Mouse (Mus musculus): ENCODE data around the gene Hoxa2.

Gene Hoxa2

DNA sequence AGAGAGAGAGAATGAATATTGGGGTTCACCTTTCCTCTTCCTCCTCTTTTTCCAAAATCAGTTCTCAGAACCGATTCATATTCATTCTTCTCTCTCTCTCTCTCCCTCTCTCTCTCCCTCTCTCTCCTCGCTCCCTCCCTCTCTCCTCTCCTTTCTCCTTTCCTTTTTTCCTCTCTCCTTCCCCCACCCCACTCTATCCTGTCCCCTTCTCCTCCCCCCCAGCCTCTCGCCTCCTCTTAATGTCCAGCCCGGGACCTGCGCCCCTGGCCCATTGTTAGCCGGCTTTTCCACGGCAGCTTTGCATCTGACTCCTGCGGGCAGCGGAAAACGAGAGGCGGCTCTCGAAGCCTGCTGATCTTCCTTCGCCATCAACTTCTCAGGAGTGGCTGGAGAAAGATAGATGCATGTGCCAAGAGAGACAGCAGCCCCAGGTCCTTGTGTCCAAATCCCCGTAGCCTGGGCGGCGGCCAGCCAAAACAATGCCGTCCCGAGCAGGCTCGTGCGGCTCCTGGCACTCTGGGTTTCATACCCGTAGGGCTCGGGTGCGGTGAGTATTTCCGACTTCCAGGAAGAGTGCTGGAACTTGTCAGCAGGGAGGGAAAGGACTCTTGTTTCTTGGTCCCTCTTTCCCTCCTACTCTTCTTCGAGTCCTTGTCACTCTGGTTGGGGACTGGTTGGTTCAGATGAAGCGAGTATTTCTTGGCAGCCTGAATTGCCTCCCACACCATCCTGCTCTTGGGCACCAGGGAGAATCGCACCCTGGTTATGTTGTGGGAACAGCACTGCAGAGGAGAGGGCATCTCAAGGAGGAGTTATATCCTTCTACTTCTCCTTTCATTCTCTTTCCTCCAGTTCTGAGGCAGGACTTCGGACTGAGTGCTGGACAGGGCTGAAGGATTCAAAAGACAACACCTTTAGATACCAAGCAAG, 1.1 kb upstream of the Hoxa2 start:
- DNase-seq (ENCODE audit: low spot score in 2 of 2): peak in 1 of 2 experiments; percentile 20

DNA sequence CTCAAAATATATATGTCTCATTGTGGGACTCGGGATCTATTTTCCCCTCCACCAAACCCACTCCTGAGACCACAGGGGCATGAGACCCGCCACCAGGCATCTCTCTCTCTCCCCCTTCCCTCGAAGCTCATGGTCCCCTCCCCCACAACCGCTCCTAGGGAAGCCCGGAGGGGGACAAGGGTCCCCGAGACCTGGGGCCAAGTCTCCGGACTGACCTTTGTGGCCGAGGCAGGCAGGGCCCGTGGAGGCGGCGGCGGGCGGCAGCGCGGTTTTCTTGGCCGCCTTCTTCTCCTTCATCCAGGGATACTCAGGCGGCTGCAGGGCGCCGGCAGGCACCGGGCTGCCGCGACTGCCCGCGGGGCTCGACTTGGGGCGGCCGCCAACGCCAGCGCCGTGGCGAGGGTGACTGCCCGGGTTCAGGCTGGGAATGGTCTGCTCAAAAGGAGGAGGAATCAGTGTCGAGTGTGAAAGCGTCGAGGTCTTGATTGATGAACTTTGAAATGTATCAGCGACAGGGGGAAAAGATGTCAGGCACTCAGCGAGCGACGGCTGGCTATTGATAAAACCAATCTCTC, 493 bp downstream of the Hoxa2 start:
- DNase-seq (ENCODE audit: low spot score in 2 of 2): peak in 1 of 2 experiments; percentile 20

DNA sequence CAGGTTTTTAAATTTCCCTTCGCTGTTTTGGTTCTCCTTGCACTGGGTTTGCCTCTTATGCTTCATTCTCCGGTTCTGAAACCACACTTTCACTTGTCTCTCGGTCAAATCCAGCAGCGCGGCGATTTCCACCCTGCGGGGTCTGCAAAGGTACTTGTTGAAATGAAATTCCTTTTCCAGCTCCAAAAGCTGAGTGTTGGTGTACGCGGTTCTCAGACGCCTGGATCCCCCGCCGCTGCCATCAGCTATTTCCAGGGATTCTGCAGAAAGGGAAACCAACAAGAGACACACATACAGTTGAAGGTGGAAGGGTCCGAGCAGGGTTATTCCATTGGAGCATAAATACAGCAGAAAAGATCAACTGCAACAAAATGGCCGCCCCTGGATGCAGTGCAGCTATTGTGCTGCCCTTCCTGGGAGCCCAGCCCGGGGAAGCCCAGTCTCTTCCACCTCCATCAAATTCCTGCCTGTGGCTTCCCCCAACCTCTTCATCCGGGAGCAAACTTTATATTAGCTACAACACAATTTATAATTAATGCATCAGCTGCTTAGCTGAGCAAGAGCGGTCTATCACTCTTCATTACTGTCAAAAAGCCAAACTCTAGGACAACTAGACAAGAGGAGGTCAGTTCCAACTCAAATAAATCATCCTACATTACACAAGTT, 1.1 kb downstream of the Hoxa2 start:
- peak in 1 of 2 experiments; percentile 21 for DNase-seq (ENCODE audit: low spot score in 2 of 2)

DNA sequence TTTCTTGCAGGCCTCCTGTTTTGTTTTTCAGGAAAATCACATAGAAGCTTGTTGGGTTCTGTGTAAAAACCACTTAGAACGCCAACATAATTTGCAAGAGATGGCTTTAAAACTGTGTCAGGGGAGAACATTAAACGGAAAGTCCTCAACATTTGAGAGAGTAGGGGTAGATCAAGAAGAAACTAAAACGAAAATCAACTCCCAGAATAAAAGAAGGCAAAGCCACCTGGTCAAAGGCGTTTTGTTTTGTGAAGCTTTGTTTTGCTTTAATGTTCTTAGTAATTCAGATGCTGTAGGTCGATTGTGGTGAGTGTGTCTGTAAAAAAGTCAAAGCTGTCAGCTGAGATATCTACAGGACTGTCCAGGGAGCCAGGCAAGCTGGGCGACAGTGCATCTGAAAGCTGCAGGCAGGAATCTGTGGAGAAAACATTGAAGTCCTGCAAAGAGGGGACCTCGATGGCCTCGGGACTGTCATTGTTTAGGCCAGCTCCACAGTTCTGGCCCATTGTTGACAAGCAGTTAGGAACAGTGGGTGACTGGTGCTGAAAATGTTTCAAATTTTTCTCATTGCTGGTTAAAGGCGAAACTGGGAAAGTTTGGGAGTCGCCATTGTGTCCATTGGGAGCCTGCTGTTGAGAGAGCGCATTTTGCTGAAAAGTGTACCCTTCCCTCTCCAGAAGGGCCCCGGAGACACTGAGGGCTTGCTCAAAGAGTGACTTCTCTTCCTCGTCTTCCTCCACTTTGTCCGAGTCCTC, 1.8 kb downstream of the Hoxa2 start:
- DNase-seq (ENCODE audit: low spot score in 2 of 2): peak in 1 of 2 experiments; percentile 15

DNA sequence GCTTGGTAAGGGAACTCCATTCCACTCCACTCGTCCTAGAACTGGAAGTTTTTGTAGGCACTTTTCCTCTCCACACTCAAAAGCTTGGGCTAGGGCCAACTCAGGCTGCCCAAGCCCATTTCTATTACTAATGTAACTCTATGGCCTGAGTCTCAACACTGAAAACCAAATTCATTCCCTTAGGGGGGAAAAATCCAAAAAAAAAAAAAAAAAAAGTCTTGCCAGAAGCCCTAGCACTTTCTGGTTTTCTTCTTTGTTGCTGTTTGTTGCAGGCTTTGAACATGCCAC, 2.6 kb downstream of the Hoxa2 start:
- no peak for DNase-seq (ENCODE audit: low spot score in 2 of 2)

DNA sequence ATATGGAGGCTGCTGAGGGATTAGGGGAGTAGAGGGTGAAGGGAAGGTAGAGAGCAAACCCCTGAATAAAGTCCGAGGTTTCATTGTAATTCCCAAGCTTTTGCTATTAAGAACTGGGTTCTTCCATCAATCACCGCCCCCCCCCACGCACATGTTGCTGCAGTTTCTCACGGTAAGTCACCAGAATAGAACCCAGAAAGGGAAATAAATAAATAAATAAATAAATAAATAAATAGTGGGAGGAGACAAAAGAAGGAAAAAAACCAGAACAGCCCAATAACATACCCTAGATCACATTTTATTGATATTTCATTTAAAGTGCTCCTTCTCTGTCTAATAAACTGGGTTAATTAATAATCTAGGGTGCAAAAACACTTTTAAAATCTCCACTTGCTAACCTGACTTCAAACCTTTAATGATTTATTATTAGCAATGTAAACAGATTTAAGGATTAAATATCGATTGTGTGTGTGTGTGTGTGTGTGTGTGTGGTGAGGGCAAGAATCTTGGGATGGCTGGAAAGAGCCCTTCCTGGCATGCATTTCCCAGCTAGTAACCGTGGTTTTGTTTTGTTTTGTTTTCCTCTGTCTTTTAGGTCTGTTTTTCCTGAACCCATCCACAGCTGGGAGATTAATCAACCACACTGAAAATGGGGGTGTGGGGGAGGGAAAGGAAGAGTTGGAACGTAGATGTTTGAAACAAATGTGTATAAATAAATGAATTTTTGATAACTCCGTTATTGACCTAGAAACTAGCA, 3.1 kb downstream of the Hoxa2 start:
- peak in 1 of 2 experiments; percentile 15 for DNase-seq (ENCODE audit: low spot score in 2 of 2)

DNA sequence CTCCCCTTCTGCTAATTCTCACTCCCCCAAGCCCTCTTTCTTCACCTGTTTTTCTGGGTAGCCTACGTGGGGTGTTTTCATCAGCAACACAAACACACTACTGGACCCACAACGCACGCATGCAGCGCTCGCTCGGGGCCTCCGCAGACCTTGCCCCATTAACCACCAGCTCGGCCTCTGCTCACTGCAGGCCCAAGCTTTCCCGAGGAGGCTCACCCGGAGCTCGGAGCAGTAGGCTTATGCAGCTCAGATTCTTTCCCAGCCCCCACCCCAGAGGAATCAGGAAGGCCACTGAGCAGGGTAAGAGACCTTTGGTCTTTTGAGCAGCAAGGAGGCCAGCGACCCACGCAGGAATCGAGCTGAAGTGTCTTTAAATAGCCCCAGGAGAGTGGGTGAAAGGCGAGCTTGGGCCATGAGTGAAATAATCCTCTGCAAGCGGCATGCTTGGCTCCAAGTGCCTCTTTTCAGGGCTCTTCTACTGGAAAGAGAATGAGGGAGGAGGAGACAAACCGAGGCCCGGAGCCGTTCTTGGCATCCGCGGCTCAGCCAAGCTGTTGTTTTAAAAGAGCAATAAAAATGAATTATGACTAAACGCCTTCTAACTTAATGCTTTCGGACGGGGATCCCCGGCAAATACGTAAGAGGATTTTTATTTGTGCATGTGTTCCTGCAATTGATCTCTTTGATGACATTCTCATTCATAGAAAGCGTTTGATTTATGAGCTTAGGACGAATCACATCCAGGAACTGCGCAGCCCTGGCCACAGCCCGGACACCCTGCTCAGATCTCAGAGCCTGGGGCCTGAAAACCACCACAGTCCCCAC, 3.9 kb downstream of the Hoxa2 start:
- DNase-seq (ENCODE audit: low spot score in 2 of 2): peak in 1 of 2 experiments; percentile 19

DNA sequence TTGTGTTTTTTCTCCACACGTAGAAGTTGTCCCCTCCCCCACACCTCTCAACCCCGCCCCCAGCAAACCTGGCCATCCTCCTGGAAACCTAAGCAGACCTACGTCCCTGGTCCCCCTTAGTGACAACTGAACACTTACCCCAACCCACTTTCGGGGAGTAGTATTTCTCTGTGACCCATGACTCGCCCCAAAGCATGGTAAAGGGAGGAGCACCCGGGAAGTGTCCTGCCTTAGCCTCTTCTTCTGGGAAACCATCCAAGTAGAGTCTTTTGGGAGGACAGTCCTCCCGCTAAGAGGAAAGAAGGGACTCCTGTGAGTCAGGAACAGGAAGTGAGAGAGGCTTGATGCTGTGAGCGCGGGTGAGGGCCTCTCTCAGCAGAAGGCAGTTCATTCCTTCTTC, 4.7 kb downstream of the Hoxa2 start:
- peak in 1 of 2 experiments; percentile 15 for DNase-seq (ENCODE audit: low spot score in 2 of 2)

DNA sequence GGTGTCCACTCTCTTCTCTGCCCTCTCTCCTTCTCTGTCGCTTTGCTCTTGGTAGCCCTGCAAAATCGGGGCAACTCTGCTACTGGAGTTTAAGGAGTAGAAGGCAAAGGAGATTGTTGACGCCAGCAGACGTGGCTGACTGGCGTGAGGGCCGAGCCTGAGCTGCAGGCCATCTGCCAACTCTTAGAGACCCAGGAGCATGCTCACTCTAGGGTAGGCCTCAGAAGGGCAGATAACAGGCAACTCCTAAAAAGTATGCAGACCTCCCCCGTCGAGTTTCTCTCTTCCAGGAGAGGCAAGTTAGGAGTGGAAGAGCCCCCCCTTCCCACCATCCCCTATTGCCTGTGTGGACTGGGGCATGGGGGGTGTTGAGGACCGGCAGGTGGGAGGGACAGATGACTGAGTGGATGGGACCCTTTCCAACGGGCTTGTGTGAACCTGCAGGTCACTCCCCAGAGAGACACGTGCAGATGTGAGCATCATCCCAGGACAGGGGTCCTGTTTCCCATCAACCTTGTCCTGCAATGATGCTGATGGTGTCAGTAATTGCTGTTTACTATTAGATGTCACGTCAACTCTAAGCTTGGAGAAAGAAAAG, 5.4 kb downstream of the Hoxa2 start:
- peak in 1 of 2 experiments; percentile 21 for DNase-seq (ENCODE audit: low spot score in 2 of 2)

DNA sequence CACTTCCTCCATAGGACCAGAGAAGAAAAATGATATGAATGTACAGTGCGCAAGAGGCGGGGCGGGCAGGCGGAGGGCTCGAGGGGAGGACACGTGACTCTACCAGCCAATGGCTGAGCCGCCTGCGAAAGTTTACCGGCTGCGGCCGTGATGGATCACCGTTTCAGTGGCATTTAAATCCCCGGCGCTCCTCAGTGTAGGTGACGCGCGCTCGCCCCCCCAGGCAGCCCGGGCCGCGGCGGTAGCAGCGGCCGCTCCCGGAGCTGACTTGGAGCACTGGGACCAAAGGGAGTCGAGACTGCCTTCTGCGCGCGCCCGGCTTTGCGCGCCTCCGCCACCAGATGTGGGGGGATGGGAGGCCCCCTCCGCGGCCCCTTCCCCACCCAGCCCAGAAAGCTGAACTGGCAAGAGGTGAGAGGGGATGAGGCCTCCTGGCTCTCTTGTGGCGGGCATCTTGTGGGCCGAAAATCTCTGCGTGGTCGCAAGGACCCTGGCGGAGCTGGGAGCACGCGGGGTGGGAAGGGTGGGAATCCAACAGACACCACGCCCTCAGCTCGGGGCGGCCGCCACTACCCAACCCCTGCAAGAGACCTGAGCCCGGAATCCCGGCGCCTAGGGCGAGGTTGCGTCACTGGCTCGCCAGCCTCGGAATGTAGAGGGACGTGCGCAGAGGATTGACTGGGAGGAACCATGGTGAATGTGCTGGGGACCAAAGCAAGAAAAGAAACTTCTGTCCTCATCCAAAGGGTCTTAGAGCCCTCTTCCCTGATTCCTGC, 6.2 kb downstream of the Hoxa2 start, which contains the start of gene Hoxa1:
Gene Hoxa1, minus strand, starts transcription at position 42 of the 776 bp plus-strand sequence.
- DNase-seq (ENCODE audit: low spot score in 2 of 2): peak in 1 of 2 experiments; percentile 24

DNA sequence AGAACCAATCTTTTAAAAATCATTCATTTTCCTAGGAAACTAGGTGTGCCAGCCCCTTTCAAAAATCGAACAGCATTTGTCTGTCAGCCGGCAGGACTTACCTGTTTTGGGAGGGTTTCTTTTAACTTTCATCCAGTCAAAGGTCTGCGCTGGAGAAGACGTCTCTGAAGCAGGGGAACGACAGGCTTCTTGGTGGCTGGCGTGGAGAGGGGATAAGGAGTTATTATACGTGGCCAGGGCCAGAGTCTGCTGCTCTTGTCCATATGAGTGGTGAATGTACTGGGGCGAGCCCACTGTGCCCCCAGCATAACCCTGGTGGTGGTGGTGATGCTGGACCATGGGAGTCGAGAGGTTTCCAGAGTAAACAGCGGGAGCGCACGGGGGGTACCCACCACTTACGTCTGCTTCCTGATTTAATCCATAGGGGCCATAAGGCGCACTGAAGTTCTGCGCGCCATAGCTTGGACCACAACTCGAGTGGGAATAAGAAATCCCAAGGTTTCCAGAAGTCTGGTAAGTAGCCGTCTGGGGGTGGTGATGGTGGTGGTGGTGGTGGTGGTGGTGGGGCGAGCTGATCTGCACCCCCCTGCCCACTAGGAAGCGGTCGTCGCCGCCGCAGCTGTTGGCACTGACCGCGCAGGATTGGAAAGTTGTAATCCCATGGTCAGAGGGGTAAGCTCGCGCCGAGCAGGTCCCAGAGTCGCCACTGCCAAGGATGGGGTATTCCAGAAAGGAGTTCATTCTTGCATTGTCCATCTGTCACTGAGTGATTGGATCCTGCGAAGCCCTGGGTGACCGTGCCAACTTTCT, 7.0 kb downstream of the Hoxa2 start:
- peak in 1 of 2 experiments; percentile 13 for DNase-seq (ENCODE audit: low spot score in 2 of 2)

DNA sequence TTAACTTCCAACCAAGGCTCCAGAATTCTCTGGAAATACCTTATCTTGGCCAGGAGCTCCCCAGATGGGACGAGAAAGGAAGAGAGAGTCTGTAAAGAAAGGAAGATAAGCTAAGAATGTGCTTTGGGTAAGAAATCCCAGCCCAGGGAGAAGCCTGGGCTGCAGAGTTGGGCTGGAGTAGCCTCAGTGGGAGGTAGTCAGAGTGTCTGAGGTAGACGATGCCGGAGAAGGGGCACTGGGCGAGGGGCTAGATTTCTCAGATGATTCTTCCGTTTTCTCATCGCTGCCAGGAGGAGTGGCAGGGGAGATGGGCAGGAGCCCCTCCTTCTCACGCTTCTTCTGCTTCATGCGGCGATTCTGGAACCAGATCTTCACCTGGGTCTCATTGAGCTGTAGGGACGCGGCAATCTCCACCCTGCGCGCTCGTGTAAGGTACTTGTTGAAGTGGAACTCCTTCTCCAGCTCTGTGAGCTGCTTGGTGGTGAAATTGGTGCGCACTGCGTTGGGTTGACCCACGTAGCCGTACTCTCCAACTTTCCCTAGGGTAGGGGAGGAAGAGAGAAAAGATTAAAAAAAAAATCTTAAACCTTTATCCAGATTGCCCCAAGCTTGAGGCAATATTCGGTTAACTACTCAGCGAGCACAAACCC, 8.0 kb downstream of the Hoxa2 start:
- DNase-seq (ENCODE audit: low spot score in 2 of 2): no peak

DNA sequence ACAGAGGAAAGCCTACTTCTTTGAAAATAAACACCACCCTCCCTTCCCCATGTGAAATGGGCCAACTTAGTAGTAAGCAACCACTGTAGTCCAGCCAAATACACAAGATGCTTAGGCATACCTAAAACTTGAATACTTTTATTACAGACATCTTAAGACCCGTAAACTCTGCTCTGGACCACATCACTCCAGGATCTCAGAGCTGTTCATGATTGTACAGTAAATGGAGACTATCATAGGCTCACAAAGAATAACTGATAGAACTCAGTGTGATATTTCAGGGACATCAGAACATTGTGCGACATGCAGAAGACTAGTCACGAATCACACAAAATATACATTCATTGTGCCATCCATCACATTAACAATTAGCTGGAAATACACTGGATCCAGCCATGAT, 9.2 kb downstream of the Hoxa2 start:
- no peak for DNase-seq (ENCODE audit: low spot score in 2 of 2)

DNA sequence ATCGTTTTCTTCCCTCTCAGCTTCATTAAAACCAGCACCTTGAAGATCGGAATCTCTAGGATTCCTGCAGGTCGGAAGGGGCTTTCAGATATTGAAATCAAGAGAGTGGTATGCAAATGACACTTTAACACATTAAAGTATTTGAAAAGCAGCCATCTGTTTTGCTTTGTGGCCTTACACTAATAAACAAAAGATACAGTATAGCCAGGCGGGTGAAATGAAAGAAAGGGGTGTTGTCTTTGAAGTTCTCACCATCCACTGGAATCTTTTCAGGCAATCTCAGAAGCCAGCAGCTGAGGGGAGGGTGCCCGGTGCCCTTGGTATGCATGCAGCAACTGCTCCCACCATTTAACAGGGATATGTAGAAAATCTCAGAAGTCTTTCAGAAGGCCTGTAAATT, 10.6 kb downstream of the Hoxa2 start:
- no peak for DNase-seq (ENCODE audit: low spot score in 2 of 2)

DNA sequence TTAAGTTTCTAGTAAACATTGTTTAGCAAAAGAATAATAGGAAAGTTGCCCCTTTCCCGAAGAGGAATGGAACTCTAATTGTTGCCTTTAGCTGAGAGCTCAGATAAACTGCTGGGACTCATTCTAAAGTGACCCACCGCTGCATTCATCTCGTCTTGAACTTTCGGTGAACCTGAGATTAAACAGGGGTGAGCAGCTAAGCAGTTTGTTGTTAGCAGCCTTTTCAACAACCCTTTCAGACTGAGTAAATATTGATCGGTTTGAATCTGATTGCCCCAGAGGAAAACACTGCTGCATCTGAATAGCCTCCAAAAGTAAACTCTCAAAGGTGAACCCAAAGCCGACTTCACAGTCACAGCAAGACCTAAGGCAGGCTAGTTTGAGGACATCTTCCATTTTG, 11.4 kb downstream of the Hoxa2 start:
- DNase-seq (ENCODE audit: low spot score in 2 of 2): no peak

DNA sequence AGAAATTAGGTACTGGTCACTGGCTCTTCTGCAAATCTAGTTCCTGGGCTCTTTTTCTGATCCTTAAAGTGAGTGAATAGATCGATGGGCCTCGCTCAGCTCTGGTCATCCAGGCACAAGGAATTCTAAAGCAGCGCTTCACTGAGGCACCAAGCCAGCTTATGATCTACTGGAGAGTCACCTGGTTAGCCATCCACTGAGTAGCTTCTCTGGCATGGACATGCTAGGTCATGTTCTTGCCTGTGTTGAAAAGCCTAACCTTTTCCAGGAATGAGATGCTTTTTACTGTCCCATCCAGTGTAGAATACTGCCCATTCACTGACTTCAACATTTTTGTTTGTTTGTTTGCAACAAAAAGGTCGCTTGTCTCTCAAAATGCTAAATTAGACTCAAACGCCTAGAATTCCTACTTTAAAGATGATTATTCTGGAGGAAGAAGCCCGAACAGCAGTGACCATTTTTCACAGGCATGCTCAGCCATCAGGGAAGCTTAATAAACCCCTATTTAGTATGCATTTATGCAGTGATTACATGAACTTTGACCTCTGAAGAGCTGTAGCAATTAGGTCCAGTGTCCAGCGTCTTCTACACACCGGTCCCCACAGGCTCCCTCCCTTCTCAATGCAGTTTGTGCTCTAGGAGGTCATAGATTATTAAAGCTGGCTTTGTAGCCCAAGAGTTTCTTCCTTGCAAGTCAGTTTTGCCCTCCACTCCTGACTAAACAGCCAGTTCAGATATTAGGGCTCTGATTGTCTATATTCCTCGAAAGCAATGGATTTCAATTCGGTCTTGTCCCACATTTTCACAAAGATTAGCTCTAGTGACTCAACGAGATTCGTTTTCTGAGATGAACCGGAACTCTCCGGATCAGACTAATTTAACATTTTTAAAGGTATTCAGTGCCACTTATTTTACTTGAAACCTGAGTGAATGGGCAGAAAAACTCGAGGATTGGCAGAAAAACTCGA, 12.1 kb downstream of the Hoxa2 start:
- no peak for DNase-seq (ENCODE audit: low spot score in 2 of 2)

DNA sequence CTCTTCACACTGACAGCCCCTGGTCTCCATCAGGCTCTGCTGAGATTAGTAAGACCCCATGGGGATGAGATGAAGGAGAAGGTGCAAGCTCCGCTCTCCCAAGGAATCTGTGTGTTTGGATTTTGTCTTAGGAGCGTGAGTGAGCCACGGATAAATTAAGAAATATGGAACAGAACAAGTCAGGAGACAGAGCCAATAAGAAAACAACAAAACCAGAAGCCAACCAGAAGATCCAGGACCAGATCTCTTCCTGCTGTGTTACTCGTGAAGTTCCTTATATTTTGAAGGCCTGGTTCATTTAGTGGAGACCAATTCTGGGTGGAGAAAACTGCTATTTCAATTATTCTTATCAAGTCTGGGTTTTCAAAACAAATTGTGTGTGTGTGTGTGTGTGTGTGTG, 13.1 kb downstream of the Hoxa2 start:
- DNase-seq (ENCODE audit: low spot score in 2 of 2): peak in 1 of 2 experiments; percentile 12
